Mouse (Mus musculus): ENCODE measurements around the gene Tmem269.

Gene Tmem269

DNA sequence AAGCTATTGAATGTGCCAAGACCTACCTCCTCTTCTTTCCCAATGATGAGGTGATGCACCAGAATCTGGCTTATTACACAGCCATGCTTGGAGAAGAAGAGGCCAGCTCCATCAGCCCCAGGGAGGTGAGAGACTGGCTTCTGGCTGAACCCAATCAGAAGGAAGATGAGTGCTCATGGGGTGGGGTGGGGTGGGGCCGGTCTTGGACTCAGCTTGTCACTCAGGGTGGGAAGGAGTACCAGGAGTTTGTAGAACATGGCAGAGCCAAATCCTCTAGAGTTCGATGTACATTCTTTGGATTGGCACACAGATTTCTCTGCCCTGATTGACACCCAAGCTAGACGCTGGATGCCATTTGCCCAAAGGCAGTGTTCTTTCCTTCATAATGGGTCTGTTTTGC, 20.6 kb upstream of the Tmem269 start:
- DNase-seq (ENCODE audit: low read depth, low spot score): no peak

GRCm38 (mm10) chr4:119234348-119234747, 16.3 kb upstream of the Tmem269 start:
- DNase-seq (ENCODE audit: low read depth, low spot score): no peak

DNA sequence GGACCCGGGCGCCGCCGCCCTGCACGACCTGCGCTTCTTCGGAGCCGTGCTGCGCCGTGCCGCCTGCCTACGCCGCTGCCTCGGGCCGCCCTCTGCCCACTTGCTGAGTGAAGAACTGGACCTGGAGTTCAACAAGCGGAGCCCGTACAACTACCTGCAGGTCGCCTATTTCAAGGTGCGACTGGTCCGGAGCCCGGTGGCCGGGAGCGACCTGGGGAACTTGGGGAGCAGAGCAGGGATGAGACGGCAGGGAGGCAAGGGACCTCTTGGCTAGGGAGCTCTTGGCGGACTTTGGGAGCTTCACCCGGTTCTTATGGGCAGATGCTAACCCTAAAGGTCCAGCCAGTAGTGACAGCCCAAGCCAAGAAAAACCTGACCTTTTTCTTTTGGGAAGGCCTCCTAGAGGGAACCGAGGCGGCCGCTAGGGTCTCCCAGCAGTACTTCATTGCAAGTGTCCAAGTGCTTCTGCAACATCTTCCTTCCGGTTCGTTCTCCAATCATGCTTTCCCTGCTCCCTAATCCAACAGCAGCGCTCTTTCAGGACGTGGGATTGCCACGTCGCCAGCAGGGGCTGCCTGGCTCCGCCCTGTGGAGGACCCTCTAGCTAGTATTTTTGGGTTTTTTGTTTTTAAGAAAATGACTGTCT, 15.4 kb upstream of the Tmem269 start:
- DNase-seq (ENCODE audit: low read depth, low spot score): no peak

DNA sequence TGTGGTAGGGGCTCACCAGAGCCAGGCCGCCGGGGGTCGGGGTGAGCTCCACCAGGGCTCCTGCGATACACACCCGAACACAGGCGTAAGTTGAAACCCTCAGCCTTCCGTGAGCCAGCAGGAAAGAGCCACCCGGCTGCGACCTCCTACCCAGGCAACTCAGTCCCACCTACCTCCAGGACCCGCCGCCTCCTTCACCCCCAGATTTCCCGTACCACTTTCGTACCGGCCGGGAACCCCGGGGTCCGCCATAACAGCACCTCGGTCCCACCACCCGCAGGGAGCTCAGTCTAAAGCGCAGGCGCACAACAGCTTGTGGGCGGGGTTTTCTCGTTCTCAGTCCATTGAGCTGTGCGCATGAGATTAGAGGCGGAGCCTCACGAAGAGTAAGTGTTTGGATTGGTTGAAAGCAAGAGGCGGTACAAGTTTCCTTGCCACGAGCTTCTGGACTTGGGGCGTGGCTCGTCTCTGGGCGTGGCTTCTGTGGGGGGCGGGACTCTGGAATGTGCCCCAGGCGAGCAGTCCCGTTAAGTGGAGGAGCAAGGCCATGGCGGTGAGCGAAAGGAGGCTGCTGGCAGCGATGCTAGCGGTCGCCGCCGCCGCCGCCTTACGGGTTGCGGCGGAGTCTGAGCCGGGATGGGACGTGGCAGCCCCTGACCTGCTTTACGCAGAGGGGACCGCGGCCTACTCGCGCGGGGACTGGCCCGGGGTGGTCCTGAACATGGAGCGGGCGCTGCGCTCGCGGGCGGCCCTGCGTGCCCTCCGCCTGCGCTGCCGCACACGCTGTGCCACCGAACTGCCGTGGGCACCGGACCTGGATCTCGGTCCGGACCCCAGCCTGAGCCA, 14.6 kb upstream of the Tmem269 start, which contains the start of the genes AU022252 and P3h1:
AU022252 (minus strand) TSS at position 303 of the 846 bp plus-strand sequence.
P3h1 (plus strand) TSS at position 506 of the 846 bp plus-strand sequence.
- peak; percentile 99 for DNase-seq (ENCODE audit: low read depth, low spot score)

GRCm38 (mm10) chr4:119226751-119227150, 8.7 kb upstream of the Tmem269 start:
- DNase-seq (ENCODE audit: low read depth, low spot score): no peak

DNA sequence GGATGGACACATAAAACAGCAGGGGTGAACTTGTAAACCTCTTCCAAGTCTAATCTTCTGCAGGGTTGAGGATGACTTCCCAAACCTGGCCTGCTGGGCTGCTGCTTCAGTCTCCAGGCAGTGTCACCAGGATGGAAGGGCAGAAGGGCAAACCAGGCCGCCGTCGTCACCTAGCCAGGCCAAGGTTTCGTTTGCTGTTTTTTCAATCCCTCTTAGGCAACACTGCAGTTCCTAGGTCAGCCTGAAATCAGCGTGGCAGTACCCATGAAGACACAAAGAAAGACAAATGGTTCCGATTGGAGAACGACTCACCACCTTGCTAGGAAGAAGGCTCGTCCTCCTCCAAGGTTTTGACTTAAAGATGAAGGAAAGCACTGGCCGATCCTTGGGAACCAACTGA, 7.7 kb upstream of the Tmem269 start:
- no peak for DNase-seq (ENCODE audit: low read depth, low spot score)

DNA sequence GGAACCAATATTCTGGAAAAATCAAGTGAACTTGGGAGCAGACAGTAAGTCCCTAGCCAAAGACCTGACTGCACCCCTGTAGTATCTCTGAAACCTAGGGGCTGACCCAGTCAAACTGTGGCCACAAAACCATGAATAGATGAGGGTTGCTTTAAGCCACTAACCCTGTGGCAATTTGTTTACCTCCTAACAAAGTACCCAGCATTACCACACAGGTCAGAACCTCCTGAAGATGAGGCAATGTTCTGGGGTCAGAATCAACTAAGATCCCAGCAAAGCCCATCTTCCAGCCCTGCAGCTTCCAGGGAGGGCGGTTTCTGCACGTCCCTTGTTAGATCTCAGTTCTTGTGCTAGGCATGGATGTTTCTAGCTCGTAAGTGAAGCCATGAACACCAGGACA, 6.5 kb upstream of the Tmem269 start:
- DNase-seq (ENCODE audit: low read depth, low spot score): no peak

DNA sequence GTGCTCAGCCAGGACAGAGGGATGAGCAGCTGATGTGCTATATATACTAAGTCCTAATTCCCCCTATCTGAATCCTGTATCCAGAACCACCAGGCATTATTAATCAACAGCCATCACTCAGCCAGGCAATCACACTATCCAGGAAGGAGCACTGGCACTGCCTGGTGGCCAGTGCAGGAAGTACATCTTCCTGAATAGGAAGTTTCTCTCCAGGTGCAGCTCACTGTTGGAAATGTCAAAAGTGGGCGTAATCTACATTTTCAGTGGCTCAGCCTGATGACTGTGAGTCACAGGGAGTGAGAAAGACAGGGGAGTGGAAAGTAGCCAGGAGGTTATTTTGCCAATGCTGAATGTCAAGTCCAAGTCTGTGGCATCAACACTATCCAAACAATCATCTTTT, 5.7 kb upstream of the Tmem269 start:
- peak; percentile 38 for DNase-seq (ENCODE audit: low read depth, low spot score)

GRCm38 (mm10) chr4:119216667-119217066, 1.4 kb downstream of the Tmem269 start:
- no peak for DNase-seq (ENCODE audit: low read depth, low spot score)

DNA sequence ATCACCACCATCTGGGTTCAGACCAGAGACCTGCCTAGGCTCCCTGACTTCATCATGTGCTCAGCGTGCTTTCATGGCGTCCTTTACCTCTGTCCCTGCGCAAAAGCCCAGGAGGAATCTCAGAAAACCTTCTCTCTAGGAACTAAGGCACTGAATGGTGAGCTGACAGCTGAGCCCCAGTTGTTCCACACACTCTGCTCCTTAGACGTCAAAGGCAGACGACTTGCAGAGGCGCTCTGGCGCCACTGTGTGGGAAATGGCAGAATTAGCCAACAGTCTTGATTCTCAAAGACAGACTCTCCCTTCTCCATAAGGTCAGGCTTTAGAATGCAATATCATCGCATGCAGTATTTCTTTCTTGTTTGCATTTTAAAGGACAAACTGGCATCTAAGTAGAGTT, 13.3 kb downstream of the Tmem269 start:
- peak; percentile 54 for DNase-seq (ENCODE audit: low read depth, low spot score)

GRCm38 (mm10) chr4:119198105-119198504, 19.9 kb downstream of the Tmem269 start:
- DNase-seq (ENCODE audit: low read depth, low spot score): no peak

- DNase-seq (ENCODE audit: low read depth, low spot score): no peak
Observed at GRCm38 (mm10) chr4:119195582-119196320, 22.3 kb downstream of the Tmem269 start.

DNA sequence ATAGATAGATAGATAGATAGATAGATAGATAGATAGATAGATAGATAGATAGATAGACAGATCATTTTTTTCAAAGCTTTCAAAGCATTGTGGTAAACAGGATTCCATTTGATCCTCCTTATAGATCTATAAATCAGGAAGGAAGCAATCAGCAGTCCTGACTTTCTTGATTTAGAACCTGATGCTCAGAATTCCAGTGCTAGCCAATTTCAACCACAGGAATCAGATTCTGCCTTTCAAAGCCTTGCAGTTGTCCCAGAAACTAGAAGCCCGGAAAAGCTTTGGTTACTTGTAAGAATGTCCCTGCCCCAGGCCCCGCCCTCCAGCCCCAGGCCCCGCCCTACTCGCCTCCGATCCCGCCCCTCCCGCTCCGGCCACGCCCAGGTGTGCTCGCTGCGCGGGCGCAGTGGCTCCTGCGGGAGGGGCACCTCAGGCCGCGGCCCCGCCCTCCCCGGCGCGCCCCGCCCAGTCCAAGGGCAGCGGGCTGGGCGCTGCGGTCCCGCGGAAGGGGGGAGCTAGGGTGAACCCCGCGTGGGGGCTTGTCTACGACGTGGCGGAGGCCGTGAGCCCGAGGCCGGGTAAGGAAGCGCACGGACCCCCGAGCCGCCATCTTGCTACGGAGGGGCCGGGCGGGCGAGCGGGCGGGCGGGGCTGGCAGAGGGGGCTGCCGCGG, 23.0 kb downstream of the Tmem269 start, which contains the start of gene Svbp:
Svbp (plus strand) TSS at position 398 of the 673 bp plus-strand sequence.
- peak; percentile 91 for DNase-seq (ENCODE audit: low read depth, low spot score)

DNA sequence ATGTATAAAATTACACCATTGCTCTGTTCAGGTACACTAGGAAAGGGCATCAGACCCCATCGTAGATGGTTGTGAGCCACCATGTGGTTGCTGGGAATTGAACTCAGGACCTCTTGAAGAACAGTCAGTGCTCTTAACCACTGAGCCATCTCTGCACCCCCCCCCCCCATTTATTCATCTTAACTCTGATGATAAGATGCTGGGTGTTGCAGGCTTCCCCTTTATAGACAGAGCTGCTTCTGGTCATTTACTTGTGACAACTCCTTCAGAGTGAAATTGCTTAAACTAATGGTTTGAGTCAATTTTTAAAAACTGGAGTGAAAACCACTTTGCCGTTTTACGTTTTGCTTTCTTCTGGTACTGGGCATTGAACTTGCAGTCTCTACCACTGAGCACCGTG, 25.3 kb downstream of the Tmem269 start:
- no peak for DNase-seq (ENCODE audit: low read depth, low spot score)

- no peak for DNase-seq (ENCODE audit: low read depth, low spot score)
Observed at GRCm38 (mm10) chr4:119191273-119191672, 26.7 kb downstream of the Tmem269 start.

DNA sequence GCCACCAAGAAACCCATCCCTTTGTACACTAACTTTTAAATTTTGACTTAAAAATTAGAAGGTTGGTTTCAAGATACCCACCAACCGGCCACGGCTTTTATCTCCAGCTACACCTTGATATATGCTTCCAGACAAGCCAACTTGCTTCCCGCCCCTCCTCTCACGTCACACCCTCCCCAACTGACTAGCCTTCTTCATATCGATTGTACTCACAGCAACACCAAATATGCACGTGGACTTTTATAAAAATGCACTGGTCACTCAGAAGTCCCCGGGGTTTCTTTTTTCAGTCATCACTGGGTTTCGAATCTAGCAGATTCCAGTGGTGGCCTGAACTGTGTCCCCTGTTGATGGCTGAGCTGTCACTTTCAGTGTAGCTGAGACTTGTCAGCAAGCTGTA, 27.4 kb downstream of the Tmem269 start:
- no peak for DNase-seq (ENCODE audit: low read depth, low spot score)

DNA sequence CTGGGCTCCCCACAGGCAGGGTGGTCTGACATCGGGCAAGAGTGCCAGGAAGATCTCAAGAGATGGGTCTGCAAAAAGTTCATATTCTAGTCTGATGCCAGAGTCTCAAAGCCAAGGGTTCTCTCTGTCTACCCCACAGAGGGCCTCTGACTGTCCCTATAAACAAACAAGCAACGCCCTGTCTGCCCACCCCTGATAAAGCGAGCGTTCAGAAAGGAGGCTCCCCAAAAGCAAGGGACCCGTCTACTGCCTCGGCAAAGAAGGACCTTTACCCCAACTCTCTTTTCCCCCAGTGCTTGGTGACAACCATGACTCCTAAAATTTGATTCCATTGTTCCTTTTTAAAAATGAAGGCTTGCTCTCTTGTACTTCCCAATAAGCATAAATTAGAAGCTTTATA, 28.2 kb downstream of the Tmem269 start, which contains the start of gene Ermap:
Ermap (minus strand) TSS at position 148 of the 400 bp plus-strand sequence.
- DNase-seq (ENCODE audit: low read depth, low spot score): no peak

DNA sequence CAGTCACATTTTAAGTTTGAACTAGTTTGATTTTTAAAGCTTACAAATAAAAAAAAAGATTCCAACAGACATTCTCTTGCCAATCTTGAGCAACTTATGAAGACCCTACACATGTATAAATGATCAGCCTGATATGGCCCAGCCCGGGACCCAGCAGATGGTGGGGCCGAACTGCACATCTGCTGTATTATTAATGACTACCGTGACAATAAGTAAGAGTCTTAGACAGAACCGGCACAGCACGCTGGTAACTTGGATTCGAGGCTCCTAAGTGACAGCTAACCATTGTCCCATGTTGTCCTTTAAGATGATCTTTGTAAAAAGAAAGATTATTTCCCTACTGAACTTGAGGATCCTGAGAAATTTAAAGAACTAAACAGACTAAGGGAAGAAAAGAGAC, 28.6 kb downstream of the Tmem269 start:
- no peak for DNase-seq (ENCODE audit: low read depth, low spot score)

DNA sequence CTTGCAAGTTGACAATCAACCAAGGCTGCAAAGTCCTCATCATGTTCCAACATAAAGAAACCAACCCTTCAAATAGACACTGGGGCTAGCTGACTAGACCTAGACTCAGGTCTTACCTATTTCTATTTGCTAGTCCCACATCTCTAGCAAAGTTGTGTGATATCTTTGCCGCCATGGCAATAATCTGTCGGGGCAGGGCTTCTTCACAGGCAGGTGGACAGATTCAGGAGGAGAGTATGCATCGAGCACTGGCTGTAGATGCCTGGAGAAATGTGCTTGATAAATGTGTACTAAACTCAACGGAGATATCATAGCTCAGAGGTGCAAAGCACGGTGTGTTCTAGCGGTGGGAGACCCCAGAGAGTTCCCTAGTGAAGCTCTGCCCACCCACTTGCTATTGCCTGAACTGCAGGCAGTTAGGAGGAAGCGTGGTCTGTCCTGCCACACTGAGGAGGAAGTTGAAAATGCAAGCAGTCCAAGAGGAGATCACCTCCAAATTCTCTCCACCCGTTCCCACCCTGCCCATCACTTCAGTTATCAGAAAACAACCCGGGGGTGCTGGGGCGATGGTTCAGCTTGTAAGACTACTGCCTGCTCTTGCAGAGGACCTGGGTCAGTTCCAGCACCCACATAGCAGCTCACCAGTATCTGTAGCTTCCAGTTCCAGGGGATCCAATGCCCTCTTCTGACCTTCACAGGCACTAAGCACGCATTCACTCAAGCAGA, 29.8 kb downstream of the Tmem269 start:
- no peak for DNase-seq (ENCODE audit: low read depth, low spot score)

- DNase-seq (ENCODE audit: low read depth, low spot score): no peak
Observed at GRCm38 (mm10) chr4:119185771-119186170, 32.2 kb downstream of the Tmem269 start.

- no peak for DNase-seq (ENCODE audit: low read depth, low spot score)
Observed at GRCm38 (mm10) chr4:119183525-119183924, 34.5 kb downstream of the Tmem269 start.
